Mouse (Mus musculus) neural tube, embryonic 12.5 days (tissue): ENCODE measurements around the gene Nes. TPM values are rescaled to one million over a fixed set of nuclear protein-coding genes. Genes with fewer than 3 reads are reported as not detected.

Source experiments
- ATAC-seq: fragments of 200-750 bp; cut with Nextera tagmentation; 2 replicates; pipeline ENCODE4 v1.8.0; 2017; ENCODE audit warnings: low read depth, mild to moderate bottlenecking, moderate TSS enrichment, moderate library complexity; ENCODE audit not compliant: low FRiP score
- H3K27ac ChIP-seq: fragments of 300-500 bp; sonication (generic); 2 replicates; pipeline ENCODE4 v1.5.1; 2016
- H3K27me3 ChIP-seq: fragments of 300-500 bp; sonication (generic); replicated peaks from 2 replicates; pipeline ENCODE4 v1.6.1; 2016; ENCODE audit warnings: mild to moderate bottlenecking
- H3K36me3 ChIP-seq: fragments of 300-500 bp; sonication (generic); 2 replicates; pipeline ENCODE4 v1.6.1; 2016; ENCODE audit warnings: mild to moderate bottlenecking
- H3K4me1 ChIP-seq: fragments of 300-500 bp; sonication (generic); 2 replicates; pipeline ENCODE4 v1.6.1; 2016
- H3K4me2 ChIP-seq: fragments of 300-500 bp; sonication (generic); replicated peaks from 2 replicates; pipeline ENCODE4 v1.6.1; 2016; ENCODE audit warnings: mild to moderate bottlenecking
- H3K4me3 ChIP-seq: fragments of 300-500 bp; sonication (generic); 2 replicates; pipeline ENCODE4 v1.5.1; 2016
- H3K9ac ChIP-seq: fragments of 300-500 bp; sonication (generic); 2 replicates; pipeline ENCODE4 v1.6.1; 2016; ENCODE audit warnings: mild to moderate bottlenecking
- H3K9me3 ChIP-seq: fragments of 300-500 bp; sonication (generic); 2 replicates; pipeline ENCODE4 v1.6.1; 2016; ENCODE audit warnings: mild to moderate bottlenecking
- WGBS: fragments of 180-500 bp; shearing (Covaris S2); methylation state at CpG from one replicate; pipeline ENCODE4 v1.1.7; 2016; 5-methylcytosine and 5-hydroxymethylcytosine counted together
- polyA plus RNA-seq: library from polyadenylated mRNA; unstranded; fragments of >200 nt; fragmentation: Nextera tagmentation; extraction: Ambion mirVana; gene quantifications from 2 replicates; pipeline ENCODE4 v1.2.1, GENCODE M21; 2016

The Nes gene
- polyA plus RNA-seq, 1 experiment from 2014 or later: 140 TPM

GRCm38 (mm10) chr3:87944838-87945600, 25.9 kb upstream of the Nes start:
- Histone ChIP-seq H3K9ac (no peak overlapping the region; the same call in 1 of the 2 replicates), H3K36me3 (peaks cover 26% of the 10 kb centered on the region), H3K4me2 (peak overlapping the region; percentile 5; the same call in 1 of the 2 replicates), H3K4me3 (no peak overlapping the region), H3K27me3 (no peaks in the 10 kb centered on the region), H3K27ac (peak overlapping the region; percentile 16; the same call in 1 of the 2 replicates), H3K4me1 (peaks cover 57% of the 10 kb centered on the region), H3K9me3 (no peaks in the 10 kb centered on the region)
- 2% methylated on average over 4 of the region's 4 CpGs for WGBS
- ATAC-seq: 0 out of 2 replicates have a peak, but pooled peaks have one; percentile 14

DNA sequence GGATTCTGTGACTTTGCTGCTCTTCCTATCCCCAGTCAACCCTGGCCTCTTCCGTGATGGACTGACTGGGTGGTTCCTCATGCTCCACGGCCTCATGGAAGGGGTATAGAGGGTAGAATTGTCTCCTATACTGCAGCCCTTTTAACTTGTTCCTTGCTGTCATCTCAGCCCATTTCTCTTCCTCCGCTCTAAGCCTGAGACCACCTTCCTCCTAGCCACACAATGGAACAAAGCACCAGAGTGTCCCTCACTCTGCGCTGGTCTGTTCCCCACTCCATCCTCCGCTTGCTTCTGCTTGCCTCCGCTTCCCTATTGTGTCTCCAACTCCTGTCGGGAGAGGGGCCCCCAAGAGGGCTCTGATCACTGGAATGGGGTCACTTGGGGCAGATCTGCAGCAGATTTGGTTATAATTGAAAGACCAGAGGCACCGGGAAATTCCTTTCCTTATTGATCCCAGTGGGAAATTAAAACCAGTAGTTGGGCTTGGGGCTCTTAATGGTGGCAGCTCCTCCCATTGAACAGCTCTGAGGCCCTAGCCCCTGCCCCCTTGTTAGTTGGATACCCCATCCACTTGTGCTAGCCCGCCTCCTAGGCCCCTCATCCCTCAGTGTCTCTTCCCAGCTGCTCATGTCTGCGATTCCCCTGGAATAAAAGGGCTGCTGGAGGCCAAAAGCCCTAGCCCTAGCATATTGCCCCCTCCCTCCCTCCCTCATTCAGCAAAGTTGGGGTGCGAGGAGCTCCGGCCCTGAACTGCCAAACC, 24.9 kb upstream of the Nes start:
- 4% methylated on average over 12 of the region's 12 CpGs for WGBS
- Histone ChIP-seq H3K27ac (peak overlapping the region; percentile 26; the same call in 1 of the 2 replicates), H3K36me3 (peaks cover 19% of the 10 kb centered on the region), H3K9ac (no peak overlapping the region), H3K4me2 (peak overlapping the region; percentile 71; the same call in 1 of the 2 replicates), H3K4me3 (no peak overlapping the region), H3K9me3 (no peaks in the 10 kb centered on the region), H3K4me1 (peaks cover 61% of the 10 kb centered on the region), H3K27me3 (no peaks in the 10 kb centered on the region)
- no peak for ATAC-seq

- H3K4me2 ChIP-seq: peak overlapping the region; percentile 71
- ATAC-seq: no peak
- no peak overlapping the region for H3K4me3 ChIP-seq
Measured at GRCm38 (mm10) chr3:87946541-87946860, 24.4 kb upstream of the Nes start.

GRCm38 (mm10) chr3:87947056-87947810, 23.6 kb upstream of the Nes start:
- WGBS: 2% methylated on average over 26 of the region's 26 CpGs
- Histone ChIP-seq H3K27ac (peak overlapping the region; percentile 18; the same call in 1 of the 2 replicates), H3K9me3 (no peaks in the 10 kb centered on the region), H3K9ac (peak overlapping the region; percentile 62), H3K36me3 (peaks cover 6% of the 10 kb centered on the region), H3K27me3 (no peaks in the 10 kb centered on the region), H3K4me1 (peaks cover 72% of the 10 kb centered on the region), H3K4me3 (peak overlapping the region; percentile 44), H3K4me2 (peak overlapping the region; percentile 71)
- 0 out of 2 replicates have a peak, but pooled peaks have one; percentile 4 for ATAC-seq

More at GRCm38 (mm10) chr3:87946541-87946860, 24.4 kb upstream of the Nes start:
- H3K27ac ChIP-seq: peak overlapping the region; percentile 9; the same call in 1 of the 2 replicates
- H3K4me1 ChIP-seq: peaks cover 65% of the 10 kb centered on the region
- H3K9me3 ChIP-seq: no peaks in the 10 kb centered on the region
- peaks cover 13% of the 10 kb centered on the region for H3K36me3 ChIP-seq
- H3K27me3 ChIP-seq: no peaks in the 10 kb centered on the region
- 7% methylated on average over 1 of the region's 1 CpGs for WGBS
- no peak overlapping the region for H3K9ac ChIP-seq

DNA sequence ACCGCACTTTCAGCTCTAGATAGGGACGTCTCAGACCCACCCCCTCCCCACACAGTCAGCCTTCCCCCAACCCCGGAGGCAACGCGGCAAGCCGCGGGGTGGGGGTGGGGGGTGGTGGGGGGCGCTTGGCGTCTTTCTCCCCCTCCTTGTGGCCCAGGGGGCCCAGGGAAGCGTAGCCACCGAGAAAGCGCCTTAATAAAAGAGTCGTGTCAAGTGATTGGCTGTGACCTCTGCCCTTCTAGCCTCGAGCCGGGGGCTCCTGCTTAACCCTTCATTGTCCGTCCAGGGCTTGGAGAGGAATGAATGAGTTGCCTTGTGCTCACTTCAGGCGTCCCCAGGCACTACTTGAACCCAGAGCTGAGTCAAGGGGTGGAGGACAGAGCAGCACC, 23.1 kb upstream of the Nes start:
- ATAC-seq: peak; percentile 4; the same call in 1 of the 2 replicates
- Histone ChIP-seq H3K9ac (peak overlapping the region; percentile 62), H3K27ac (0 out of 2 replicates have a peak overlapping the region, but pooled peaks have one; percentile 18), H3K27me3 (no peaks in the 10 kb centered on the region), H3K4me1 (peaks cover 78% of the 10 kb centered on the region), H3K9me3 (no peaks in the 10 kb centered on the region), H3K4me2 (peak overlapping the region; percentile 71), H3K36me3 (0 out of 2 replicates have a peak, but pooled peaks cover 4% of the 10 kb centered on the region), H3K4me3 (peak overlapping the region; percentile 44)
- WGBS: under 1% methylated on average over 17 of the region's 17 CpGs

- Histone ChIP-seq H3K4me2 (peak within 1 kb of the TSS; percentile 71), H3K27me3 (no peaks in the 10 kb centered on the region), H3K4me3 (peak within 1 kb of the TSS; percentile 44), H3K27ac (peak within 1 kb of the TSS; percentile 63), H3K9ac (peak within 1 kb of the TSS; percentile 62), H3K4me1 (peaks cover 84% of the 10 kb centered on the region), H3K36me3 (no peaks in the 10 kb centered on the region), H3K9me3 (no peaks in the 10 kb centered on the region)
- no peak for ATAC-seq
- WGBS: under 1% methylated on average over 35 of the region's 35 CpGs
Measured at GRCm38 (mm10) chr3:87948378-87949265, 22.3 kb upstream of the Nes start, which contains the start of gene Crabp2. Crabp2 (plus strand) TSS chr3:87948666.

DNA sequence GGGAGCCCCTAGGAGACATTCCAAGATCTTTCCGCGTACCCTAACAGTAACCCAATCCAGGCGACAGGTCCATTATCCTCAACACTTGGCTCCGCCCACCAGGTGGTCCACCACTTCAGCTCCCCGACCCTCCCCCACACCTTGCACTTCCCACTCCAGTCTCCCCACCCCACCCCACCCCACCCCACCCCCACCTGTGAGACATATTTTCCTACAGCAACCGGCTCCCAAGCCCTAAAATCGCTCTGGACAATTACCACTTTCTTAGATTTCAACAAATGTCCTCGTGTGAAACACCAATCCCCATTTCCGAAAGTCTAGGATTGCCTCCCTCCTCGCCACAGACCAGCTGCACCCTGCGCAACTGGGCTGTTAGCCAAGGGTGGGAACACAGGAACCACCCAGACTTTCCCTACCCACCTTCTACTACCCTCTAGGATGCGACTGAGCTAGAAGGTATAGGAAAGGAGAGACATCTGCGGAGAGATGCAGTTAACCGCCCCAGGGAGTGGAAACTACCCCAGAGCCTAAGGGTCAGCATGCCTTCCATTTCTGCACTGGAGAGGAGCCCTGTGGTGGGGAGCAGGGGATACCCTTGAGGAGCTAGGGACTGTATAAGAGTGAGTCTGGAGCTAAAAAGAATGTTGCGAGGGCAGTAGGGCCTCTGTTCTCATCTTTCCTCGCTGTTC, 21.5 kb upstream of the Nes start:
- WGBS: 3% methylated on average over 16 of the region's 16 CpGs
- H3K9ac ChIP-seq: peak overlapping the region; percentile 62
- H3K27me3 ChIP-seq: no peaks in the 10 kb centered on the region
- peak overlapping the region; percentile 44 for H3K4me3 ChIP-seq
- peaks cover 5% of the 10 kb centered on the region; the same call in 1 of the 2 replicates for H3K36me3 ChIP-seq
- peak overlapping the region; percentile 71 for H3K4me2 ChIP-seq
- H3K27ac ChIP-seq: peak overlapping the region; percentile 63
- H3K9me3 ChIP-seq: no peaks in the 10 kb centered on the region
- H3K4me1 ChIP-seq: peaks cover 80% of the 10 kb centered on the region
- ATAC-seq: no peak

- Histone ChIP-seq H3K27ac (peak overlapping the region; percentile 63), H3K4me3 (peak overlapping the region; percentile 44), H3K4me1 (peaks cover 74% of the 10 kb centered on the region), H3K36me3 (peaks cover 5% of the 10 kb centered on the region; the same call in 1 of the 2 replicates), H3K4me2 (peak overlapping the region; percentile 71), H3K9ac (peak overlapping the region; percentile 62), H3K9me3 (no peaks in the 10 kb centered on the region), H3K27me3 (no peaks in the 10 kb centered on the region)
- 2% methylated on average over 13 of the region's 13 CpGs for WGBS
- ATAC-seq: no peak
Measured at GRCm38 (mm10) chr3:87949955-87950515, 20.8 kb upstream of the Nes start.

DNA sequence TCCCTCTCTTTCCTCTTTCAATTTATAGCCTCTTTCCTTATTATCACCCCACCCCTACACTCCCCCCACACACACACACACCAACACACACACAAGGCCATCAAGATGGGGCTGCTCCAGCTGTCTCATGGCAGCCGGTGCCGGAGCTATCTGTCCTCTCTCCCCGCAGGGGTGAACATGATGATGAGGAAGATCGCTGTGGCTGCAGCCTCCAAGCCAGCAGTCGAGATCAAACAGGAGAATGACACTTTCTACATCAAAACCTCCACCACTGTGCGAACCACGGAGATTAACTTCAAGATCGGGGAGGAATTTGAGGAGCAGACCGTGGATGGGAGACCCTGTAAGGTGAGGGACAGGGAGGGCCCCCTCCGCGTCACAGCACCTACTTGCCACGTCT, 18.9 kb upstream of the Nes start:
- Histone ChIP-seq H3K36me3 (peaks cover 5% of the 10 kb centered on the region; the same call in 1 of the 2 replicates), H3K9ac (peak overlapping the region; percentile 47), H3K4me1 (peaks cover 55% of the 10 kb centered on the region), H3K9me3 (no peaks in the 10 kb centered on the region), H3K4me2 (peak overlapping the region; percentile 71), H3K27me3 (no peaks in the 10 kb centered on the region), H3K27ac (0 out of 2 replicates have a peak overlapping the region, but pooled peaks have one; percentile 33), H3K4me3 (peak overlapping the region; percentile 8; the same call in 1 of the 2 replicates)
- no peak for ATAC-seq
- WGBS: 17% methylated on average over 12 of the region's 12 CpGs

GRCm38 (mm10) chr3:87952440-87952839, 18.4 kb upstream of the Nes start:
- Histone ChIP-seq H3K9me3 (no peaks in the 10 kb centered on the region), H3K9ac (peak overlapping the region; percentile 47), H3K4me1 (peaks cover 50% of the 10 kb centered on the region), H3K4me3 (0 out of 2 replicates have a peak overlapping the region, but pooled peaks have one; percentile 8), H3K27me3 (no peaks in the 10 kb centered on the region), H3K4me2 (peak overlapping the region; percentile 71), H3K27ac (0 out of 2 replicates have a peak overlapping the region, but pooled peaks have one; percentile 33), H3K36me3 (peaks cover 5% of the 10 kb centered on the region; the same call in 1 of the 2 replicates)
- ATAC-seq: 0 out of 2 replicates have a peak, but pooled peaks have one; percentile 21
- 3% methylated on average over 5 of the region's 5 CpGs for WGBS
